Mouse (Mus musculus): ENCODE data around the gene Slc5a4a. TPM values are rescaled to one million over a fixed set of nuclear protein-coding genes. Genes with fewer than 3 reads are reported as not detected.

The Slc5a4a gene
- polyA plus RNA-seq (2012; rRNA removed; ENCODE audit: low replicate concordance): not detected in 2 replicates

GRCm38 (mm10) chr10:76147278-76147677 is at the start of gene Slc5a4a:
Gene Slc5a4a, plus strand, starts transcription at chr10:76147451.

GRCm38 (mm10) chr10:76110861-76111260 is 36.4 kb upstream of the Slc5a4a start, which contains the start of gene Slc5a4b:
Gene Slc5a4b, minus strand, starts transcription at chr10:76110961.

GRCm38 (mm10) chr10:76237341-76238225 is 90.3 kb downstream of the Slc5a4a start, which contains the start of gene Prmt2:
Gene Prmt2, minus strand, starts transcription at chr10:76237865.

Other genes starting within 250 kb of the Slc5a4a start
- 38.7 and 48.1 TPM in 2 replicates for gene Smarcb1, start 225.8 kb upstream of the Slc5a4a start, polyA plus RNA-seq (2012; rRNA removed; ENCODE audit: low replicate concordance)
- gene Chchd10, start 214.3 kb upstream of the Slc5a4a start, polyA plus RNA-seq (2012; rRNA removed; ENCODE audit: low replicate concordance): 802 and 1,034 TPM in 2 replicates
- 32.1 and 37.9 TPM in 2 replicates for gene Mmp11, start 211.0 kb upstream of the Slc5a4a start, polyA plus RNA-seq (2012; rRNA removed; ENCODE audit: low replicate concordance)
- 0.37 TPM in 1 of 2 replicates, not detected in the other for gene Gm867, start 206.8 kb upstream of the Slc5a4a start, polyA plus RNA-seq (2012; rRNA removed; ENCODE audit: low replicate concordance)
- gene Vpreb3, start 204.4 kb upstream of the Slc5a4a start, polyA plus RNA-seq (2012; rRNA removed; ENCODE audit: low replicate concordance): 42.7 and 65.7 TPM in 2 replicates
- gene Gm5134, start 192.9 kb upstream of the Slc5a4a start, polyA plus RNA-seq (2012; rRNA removed; ENCODE audit: low replicate concordance): 0.27 and 0.53 TPM in 2 replicates
- 5.6 and 6.7 TPM in 2 replicates for gene Zfp280b, start 114.8 kb upstream of the Slc5a4a start, polyA plus RNA-seq (2012; rRNA removed; ENCODE audit: low replicate concordance)
- not detected in 2 replicates for gene Slc5a4b, start 36.5 kb upstream of the Slc5a4a start, polyA plus RNA-seq (2012; rRNA removed; ENCODE audit: low replicate concordance)
- gene Prmt2, start 90.4 kb downstream of the Slc5a4a start, polyA plus RNA-seq (2012; rRNA removed; ENCODE audit: low replicate concordance): 31.8 and 36.6 TPM in 2 replicates
- 2.2 and 13.8 TPM in 2 replicates for gene S100b, start 106.4 kb downstream of the Slc5a4a start, polyA plus RNA-seq (2012; rRNA removed; ENCODE audit: low replicate concordance)
- 14.6 and 16.3 TPM in 2 replicates for gene Dip2a, start 197.8 kb downstream of the Slc5a4a start, polyA plus RNA-seq (2012; rRNA removed; ENCODE audit: low replicate concordance)

Data from mammary gland, adult 2 months (tissue).